Mouse (Mus musculus): ENCODE measurements around the gene Plekhm3.

GRCm38 (mm10) chr1:64853244-64853643, 103.4 kb downstream of the Plekhm3 start:
- no peak for TF ChIP-seq CTCF (IDR thresholded peaks at IDR 0.05; ENCODE audit: insufficient read depth, low read length)
- TF ChIP-seq POLR2A (IDR thresholded peaks at IDR 0.05; ENCODE audit: borderline replicate concordance, extremely low read depth, low read depth, low read length): no peak

Data from lung, adult 2 months (tissue).